Mouse (Mus musculus) T-helper 1 cell (primary cell): Measurements from ENCODE around the gene Ifit3b.
"Not testable (repeated sequence)": the region's sequence is repeated elsewhere in the genome, so short reads cannot be mapped to it uniquely, and the experiment has no call there.

ENCODE experiments used
- in situ Hi-C: fragments of 300-600 bp; cut with MboI, MseI; formaldehyde crosslinking; loops from one replicate; pipeline ENCODE4 v1.15.1; 2025; ENCODE audit warnings: high pct_unique_total_duplicates

Gene Ifit3b

DNA sequence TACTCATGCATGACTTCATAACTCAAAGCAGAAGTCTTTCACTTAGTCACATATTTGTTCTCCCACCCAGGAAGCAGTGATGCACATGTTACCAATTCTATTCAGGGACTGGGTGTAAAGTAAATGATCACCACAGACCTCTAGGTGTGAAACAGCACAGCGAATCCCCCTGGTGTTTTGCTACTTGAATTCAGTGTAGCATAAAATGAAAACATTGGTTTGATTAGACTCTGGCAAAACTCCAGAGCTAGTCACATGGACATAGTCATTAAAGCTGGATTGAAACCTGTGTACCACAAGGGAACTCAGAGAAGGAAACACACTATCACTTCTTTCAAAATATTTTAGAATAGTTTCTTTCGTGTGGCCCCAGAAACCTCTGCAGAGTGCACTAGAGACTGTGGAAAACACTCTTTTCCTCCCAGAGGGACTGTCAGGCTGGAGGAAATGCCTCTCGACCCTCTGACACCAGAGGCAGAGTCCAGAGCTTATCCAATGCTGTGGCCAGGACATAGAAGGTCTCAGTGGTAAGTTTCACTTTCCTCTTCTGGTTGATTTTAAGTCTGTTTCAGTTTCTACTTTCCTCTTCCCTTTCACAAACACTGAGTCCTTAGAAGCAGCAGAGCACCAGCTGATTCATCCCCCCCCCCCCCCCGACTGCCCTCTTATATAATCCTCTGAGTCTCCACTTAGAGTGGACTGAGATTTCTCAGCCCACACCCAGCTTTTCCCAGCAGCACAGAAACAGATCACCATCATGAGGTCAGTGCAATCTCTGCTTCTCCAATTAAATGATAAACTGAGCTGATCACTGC, at the start of gene Ifit3b:
TSS of gene Ifit3b (plus strand) at position 734 of the 815 bp plus-strand sequence.
- in situ Hi-C loops = not testable (repeated sequence)

DNA sequence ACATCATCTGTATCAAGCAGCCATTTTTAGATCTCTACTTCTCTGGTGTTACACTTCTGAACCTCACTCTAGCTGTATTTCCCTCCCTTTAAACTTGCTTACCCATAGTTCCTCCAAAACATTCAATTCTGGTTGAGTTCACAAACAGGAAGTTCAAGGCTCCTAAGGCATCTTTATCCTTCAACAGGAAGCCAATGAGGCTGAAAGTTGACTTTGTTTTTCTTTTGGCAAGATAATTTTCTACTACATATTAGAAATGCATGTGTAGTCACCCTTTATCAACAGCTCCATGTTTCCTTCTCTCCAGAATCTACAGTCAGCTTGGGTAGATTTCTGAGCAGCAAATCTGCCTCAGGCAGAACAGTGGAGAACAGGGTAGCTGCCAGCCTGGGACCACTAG, 45.2 kb upstream of the Ifit3b start:
- in situ Hi-C loops = no loop called here

DNA sequence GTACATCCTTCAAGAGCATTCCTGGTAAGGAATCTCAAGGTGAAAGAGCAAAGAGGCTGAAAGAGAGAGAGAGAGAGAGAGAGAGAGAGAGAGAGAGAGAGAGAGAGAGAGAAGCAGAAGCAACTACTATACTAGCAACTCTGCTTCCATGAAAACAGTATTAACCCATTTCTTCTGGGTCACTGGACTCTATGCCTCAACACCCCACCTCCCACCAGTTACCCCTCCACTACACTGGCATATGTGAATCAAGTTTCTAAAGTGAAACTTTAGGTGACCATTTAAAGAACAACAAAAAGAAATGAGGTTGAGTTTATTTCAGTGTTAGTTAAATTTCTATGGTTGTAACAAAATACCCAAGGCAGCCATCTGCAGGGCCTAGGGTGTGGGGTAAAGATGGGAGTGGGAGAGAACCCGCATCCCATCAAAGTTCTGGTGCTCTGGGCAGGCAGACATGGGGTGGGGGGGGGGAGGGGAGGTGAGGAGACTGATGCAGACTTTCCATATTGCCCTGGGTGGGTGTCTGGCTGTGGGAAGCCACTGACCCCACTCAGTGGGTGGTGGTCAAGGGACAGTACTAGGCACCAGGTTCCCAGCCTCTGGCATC, 41.5 kb upstream of the Ifit3b start:
- in situ Hi-C loops = no loop called here

DNA sequence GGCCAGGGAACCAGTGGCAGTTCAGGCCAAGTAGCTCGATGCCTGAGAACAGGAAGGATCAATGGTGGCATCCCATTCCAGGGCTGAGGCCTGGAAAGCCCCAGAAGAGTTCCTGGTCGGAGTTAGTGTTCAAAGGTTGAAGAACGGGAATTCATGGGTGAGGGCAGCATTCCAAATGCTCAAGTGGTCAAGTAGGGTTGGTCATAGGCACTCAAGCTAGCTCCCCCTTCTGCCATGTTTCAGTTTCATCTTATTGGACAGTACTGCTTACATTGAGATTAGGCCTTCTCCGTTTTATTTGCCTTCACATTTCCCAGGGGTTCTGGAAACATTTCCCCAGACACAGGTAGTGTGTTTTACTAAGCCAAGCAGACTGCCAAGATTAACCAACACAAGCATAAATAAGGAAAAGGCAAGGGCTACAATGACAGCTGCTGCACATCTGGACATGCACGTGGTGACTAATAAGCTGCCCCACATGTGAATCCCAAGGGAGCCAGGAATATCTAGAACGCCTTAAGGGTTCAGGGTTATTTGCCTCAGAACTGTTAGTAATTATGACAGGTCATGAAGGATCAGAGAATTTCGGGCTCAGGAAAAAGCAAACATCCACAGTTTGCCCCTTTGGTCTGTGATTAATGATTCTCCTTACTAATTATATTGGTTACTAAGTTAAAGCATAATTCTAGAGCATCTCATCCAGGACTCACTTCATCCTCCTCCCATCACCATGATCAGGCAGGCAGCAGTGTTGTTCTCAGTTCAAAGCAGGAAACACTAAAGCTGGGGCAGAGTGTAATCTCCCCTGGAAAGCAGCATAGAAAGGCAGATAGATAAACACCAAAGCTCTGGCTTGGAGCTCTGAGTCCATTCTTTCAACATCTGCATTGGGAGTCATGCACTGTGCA, 38.5 kb upstream of the Ifit3b start:
- in situ Hi-C loops = no loop called here

DNA sequence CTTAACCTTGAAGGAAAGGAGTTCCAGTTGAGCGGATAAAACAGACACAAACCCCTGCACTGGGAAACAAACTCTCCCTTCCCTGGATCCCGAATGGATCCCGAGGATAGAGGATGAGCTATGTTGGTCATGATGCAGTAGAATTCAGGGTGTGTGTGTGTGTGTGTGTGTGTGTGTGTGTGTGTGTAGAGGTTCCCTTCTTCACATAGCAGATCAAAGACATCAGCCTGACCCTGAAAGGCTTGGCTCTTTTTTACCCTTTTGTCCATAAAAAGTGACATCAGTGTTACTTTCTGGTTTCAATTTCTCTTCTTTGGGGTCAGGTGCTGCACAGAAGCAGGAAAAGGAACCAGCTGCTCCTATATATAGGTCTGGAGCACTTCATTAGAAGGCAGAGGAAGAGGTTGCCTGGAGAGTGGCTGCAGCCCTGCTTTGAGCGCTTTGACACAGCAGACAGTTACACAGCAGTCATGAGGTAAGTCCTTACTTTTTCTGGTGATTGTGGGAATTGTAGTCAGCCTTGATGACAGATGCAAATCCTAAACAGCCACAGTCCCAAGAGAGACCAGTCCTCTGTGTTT, 37.8 kb upstream of the Ifit3b start:
- in situ Hi-C loops = no loop called here

DNA sequence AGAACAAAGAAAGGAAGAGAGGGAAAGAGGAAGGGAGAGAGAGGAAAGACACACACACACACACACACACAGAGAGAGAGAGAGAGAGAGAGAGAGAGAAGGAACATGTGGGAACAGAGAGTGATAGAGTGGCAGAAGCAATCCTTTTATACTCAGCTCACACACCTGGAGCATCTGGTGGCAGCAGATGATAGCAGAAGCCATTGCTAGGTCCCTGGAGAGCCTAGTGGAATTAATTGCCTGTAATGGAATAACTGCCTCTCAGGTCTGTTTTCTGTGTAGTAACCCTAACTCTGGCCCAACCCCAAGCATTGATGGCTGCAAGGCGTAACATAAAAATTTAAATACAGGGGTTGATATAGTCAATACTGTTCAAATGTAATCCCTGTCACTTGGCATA, 36.7 kb upstream of the Ifit3b start:
- in situ Hi-C loops = no loop called here

DNA sequence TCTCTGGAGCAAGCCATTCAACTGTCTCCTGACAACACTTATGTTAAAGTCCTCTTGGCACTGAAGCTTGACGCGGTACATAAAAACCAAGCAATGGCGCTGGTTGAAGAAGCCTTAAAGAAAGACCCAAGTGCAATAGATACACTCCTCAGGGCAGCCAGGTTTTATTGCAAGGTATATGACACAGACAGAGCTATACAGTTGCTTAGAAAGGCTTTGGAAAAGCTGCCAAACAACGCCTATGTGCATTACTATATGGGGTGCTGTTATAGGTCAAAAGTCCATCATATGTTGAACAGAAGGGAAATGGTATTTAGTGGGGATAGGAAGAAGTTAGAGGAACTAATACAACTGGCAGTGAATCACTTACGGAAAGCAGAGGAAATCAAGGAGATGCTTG, 34.1 kb upstream of the Ifit3b start:
- in situ Hi-C loops = no loop called here

DNA sequence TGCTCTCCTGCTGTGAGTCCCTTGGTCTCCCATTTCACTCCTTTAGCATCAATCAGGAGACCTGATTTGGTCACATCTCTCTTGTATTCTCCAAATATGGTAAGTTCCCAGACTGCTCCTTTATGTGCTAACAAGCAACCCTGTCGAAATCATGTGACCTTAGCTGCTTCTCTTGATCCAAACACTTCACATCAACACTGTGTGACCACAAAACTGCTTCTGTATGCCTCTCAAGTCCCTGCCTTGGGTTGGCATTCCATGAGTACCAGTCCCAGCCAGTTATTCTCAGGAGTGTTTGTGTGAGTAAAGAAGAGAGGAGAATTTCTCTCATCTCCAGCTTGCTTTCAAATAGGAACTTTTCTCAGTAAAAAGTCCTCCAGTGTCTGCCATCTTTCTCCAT, 30.6 kb upstream of the Ifit3b start:
- in situ Hi-C loops = loop anchor here (25.0 kb wide), 1 partner anchor 885 kb away; no protein-coding TSS in a partner anchor

DNA sequence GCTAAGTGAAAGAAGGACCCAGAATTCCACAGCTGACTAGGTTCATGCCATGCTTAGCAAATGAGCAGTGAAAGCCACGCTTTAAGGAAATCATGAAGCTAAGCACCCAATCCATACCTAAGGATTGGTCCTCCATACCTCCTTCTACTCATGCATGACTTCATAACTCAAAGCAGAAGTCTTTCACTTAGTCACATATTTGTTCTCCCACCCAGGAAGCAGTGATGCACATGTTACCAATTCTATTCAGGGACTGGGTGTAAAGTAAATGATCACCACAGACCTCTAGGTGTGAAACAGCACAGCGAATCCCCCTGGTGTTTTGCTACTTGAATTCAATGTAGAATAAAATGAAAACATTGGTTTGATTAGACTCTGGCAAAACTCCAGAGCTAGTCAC, 25.1 kb upstream of the Ifit3b start:
- in situ Hi-C loops = loop anchor here (25.0 kb wide), 1 partner anchor 880 kb away; no protein-coding TSS in a partner anchor

DNA sequence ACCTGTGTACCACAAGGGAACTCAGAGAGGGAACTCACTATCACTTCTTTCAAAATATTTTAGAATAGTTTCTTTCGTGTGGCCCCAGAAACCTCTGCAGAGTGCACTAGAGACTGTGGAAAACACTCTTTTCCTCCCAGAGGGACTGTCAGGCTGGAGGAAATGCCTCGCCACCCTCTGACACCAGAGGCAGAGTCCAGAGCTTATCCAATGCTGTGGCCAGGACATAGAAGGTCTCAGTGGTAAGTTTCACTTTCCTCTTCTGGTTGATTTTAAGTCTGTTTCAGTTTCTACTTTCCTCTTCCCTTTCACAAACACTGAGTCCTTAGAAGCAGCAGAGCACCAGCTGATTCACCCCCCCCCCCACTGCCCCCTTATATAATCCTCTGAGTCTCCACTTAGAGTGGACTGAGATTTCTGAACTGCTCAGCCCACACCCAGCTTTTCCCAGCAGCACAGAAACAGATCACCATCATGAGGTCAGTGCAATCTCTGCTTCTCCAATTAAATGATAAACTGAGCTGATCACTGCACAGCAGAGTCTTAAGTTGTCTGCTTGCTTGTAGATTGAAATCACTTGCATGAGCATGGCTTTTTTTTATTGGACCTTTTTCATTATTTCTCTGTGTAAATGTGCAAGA, 24.5 kb upstream of the Ifit3b start, which contains the start of gene Ifit3:
TSS of gene Ifit3 (plus strand) at position 406 of the 641 bp plus-strand sequence.
- in situ Hi-C loops = loop anchor here (25.0 kb wide), 1 partner anchor 879 kb away; no protein-coding TSS in a partner anchor

DNA sequence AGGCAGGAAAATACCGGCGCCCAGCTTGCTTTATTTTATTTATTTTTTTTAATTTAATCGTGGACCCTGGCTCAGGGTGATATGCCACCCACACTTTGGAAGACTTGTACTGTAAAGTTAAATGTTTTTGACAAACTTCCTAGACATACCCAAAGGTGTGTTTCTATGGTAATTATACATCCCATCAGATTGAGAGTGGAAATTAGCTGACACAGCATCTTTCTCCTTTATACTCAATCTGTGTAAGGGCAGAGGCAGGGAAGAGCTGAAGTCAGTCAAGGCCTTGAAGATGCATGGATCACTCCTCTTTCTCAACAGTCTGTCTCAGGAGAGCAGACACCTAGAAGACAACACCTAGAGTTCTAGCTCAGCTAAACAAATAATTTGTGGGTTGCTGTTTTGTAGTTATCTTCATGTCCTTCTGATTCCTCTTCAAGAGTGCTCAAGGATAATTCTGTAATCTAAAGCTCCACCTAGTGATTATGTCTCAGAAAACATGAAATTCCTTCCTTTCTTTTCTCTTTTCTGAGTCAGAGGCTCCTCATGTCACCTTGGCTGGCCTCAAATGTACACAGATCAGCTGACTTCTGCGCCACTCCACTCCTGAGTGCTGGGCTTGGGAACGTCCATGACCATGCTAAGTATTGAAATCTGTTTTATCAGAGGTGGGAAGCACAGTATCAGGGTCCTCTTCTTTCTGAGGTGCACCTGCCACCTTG, 21.9 kb upstream of the Ifit3b start:
- in situ Hi-C loops = loop anchor here (25.0 kb wide), 1 partner anchor 876 kb away; no protein-coding TSS in a partner anchor

DNA sequence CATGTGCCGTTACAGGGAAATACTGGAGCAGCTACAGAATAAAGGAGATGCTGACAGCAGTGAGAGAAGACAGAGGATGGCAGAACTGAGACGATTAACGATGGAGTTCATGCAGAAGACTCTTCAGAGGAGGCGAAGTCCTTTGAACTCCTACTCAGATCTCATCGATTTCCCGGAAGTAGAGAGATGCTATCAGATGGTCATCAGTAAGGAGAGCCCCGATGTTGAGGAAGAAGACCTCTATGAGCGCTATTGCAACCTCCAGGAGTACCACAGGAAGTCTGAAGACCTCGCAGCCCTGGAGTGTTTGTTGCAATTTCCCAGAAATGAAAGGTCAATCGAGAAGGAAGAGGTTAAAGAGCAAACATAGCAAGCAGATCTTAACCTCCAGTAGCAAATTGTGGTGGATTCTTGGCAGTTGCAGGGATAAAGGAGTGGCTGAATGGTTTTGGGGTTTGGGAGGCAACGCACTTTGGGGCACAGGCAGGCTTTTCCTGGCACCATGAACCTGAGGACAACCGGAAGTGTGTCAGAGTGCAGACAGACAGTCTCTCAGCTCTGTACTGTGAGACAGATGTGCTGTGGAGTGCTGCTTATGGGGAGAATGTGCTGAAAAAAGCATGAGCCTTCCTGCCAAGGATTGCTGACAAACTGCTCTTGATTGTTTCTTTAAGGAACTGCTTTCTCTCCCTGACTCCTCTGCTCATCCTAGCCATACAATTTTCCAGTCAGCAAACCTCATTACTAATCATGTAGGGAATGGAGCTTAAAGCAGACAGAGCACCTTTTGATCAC, 19.7 kb upstream of the Ifit3b start:
- in situ Hi-C loops = loop anchor here (25.0 kb wide), 1 partner anchor 874 kb away; no protein-coding TSS in a partner anchor

DNA sequence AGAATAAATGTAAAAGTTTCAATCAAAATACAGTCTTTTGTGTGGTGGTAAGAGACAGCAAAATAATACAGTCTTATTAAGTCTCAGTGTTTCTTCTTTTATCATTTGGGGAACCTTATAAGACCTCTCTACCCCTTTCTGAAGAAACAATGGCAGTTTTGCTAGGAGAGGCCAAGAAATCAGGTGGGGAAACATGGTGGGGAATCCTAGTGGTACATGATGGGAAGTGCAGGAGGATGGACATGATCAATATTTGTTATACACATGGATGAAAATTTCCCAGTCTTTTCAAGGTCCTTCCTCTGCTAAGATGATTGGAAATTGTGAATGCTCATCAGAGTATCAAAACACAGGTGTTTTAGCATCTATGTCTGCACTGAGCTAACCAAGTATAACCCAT, 18.8 kb upstream of the Ifit3b start:
- in situ Hi-C loops = loop anchor here (25.0 kb wide), 1 partner anchor 873 kb away; no protein-coding TSS in a partner anchor

DNA sequence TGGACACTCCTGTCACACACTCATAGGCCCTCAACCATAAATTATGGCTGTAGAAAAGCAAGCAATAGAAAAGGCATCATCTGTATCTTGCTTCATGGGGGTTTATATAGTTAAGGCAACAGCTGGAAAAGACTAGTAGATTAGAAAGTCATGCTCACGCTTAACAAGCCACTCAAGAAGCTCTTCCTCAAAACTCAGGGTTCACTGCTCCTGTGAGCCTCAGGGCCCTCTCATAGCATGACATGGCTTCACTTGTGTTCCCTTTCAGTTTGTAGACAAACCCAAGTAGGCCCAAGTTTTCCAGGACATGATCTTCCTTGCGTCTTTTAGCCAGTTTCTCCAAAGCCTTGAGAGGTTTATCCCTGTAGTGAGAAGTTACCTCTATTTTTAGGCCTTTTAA, 14.3 kb upstream of the Ifit3b start:
- in situ Hi-C loops = loop anchor here (25.0 kb wide), 1 partner anchor 869 kb away; no protein-coding TSS in a partner anchor

DNA sequence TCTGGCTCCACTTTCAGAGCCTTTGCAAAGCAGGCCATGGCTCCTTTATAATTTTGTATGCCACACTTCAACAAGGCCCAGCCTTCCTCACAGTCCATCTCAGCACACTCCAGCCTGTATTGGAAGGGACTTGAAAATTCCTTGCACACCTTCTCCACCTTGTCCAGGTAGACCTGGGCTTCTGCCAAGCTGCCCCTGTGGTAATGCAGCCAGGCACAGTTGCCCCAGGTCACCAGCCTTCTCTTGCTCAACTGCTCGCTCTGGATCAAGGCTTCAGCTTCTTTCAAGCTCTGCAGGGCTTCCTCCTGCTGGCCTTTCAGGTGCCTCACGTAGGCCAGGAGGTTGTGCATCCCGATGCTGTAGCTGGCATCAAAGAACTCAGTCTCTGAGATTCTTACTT, 13.2 kb upstream of the Ifit3b start:
- in situ Hi-C loops = loop anchor here (25.0 kb wide), 1 partner anchor 868 kb away; no protein-coding TSS in a partner anchor

DNA sequence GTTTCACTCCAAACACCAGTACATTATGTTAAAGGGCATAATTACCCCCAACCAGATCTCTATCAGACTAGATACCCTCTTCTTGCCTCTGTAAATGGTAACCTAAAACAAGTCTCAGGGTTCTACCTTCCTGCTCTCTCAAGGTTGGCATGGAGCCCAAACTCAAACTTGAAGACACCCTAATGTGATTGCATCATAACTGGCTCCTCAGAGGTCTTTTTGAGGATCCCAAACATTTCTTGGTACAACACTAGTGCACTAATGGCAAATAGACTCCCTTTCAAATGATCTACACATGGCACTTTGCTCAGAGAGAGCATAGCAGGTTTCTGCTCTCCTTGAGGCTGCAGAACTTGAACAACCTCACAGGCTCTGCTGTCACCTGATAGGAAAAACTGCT, 11.0 kb upstream of the Ifit3b start:
- in situ Hi-C loops = loop anchor here (25.0 kb wide), 1 partner anchor 865 kb away; no protein-coding TSS in a partner anchor

DNA sequence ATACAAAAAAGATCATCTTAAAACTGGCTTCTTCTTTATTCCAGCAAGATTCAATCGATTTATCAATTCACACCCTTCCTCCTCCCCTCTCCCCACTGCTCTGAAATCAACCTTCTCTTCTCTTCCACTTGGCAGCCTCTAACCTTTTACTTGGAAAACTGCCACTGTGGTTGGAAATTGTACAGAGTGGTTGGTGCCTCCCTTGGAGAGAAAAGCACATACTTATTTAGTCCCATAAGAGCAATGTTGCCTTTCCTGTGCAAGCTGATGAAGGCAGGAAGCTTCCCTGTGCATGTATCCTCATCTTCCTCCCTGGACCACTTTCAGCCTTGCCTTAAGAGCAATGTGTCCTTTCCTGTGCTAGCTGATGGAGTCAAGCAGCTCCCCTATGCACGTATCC, 9.4 kb upstream of the Ifit3b start:
- in situ Hi-C loops = loop anchor here (25.0 kb wide), 1 partner anchor 864 kb away; no protein-coding TSS in a partner anchor

DNA sequence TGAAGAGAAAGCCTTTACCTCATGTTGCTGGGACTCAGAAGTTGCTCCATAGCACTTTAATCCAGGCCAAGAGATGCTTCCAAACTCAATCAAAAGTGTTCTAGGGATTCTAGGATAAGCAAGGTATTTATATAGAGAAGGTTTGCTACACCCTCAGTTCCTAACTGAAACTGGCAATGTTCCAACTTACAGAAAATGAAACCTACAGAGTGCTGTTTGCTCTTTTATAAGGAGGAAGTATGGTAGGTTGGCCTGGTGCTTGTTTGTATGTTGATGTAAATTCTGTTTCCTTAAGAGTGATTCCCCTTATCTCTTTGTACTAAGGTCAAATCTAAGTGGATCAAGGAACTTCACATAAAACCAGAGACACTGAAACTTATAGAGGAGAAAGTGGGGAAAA, 8.5 kb upstream of the Ifit3b start:
- in situ Hi-C loops = loop anchor here (25.0 kb wide), 1 partner anchor 863 kb away; no protein-coding TSS in a partner anchor

DNA sequence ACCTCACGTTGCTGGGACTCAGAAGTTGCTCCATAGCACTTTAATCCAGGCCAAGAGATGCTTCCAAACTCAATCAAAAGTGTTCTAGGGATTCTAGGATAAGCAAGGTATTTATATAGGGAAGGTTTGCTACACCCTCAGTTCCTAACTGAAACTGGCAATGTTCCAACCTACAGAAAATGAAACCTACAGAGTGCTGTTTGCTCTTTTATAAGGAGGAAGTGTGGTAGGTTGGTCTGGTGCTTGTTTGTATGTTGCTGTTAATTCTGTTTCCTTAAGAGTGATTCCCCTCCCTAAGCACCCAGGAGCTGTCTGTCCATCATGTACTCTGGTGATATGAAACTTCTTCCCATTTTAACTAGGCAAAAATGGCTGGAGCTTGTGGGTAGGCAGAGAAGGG, 5.9 kb upstream of the Ifit3b start, which contains the start of gene Ifit1bl1:
TSS of gene Ifit1bl1 (minus strand) at position 69 of the 400 bp plus-strand sequence.
- in situ Hi-C loops = not testable (repeated sequence)
